Mouse (Mus musculus) embryonic fibroblast, embryonic 13.5 days (primary cell): ENCODE measurements around the gene Hs6st1.

Experiments
- CTCF ChIP-seq: IDR thresholded peaks from 2 replicates; pipeline ENCODE4 v1.5.1; 2011; ENCODE audit warnings: mild to moderate bottlenecking, control low read depth, low read length, moderate library complexity, borderline replicate concordance; ENCODE audit not compliant: insufficient read depth
- POLR2A ChIP-seq: IDR thresholded peaks from 2 replicates; pipeline ENCODE4 v1.6.1; 2011; ENCODE audit warnings: low read depth, mild to moderate bottlenecking, control low read depth, low read length, moderate library complexity

- TF ChIP-seq CTCF (no peak), POLR2A (no peak)
Measured at GRCm38 (mm10) chr1:36091246-36091645, 23.0 kb downstream of the Hs6st1 start.
